Mouse (Mus musculus): Measurements from ENCODE around the gene Vcpkmt. TPM values are rescaled to one million over a fixed set of nuclear protein-coding genes. Genes with fewer than 3 reads are reported as not detected.
"Not testable (repeated sequence)": the region's sequence is repeated elsewhere in the genome, so short reads cannot be mapped to it uniquely, and the experiment has no call there.

The Vcpkmt gene
- 25.6 and 26.1 TPM in 2 replicates for polyA plus RNA-seq (2014; fragmentation: Nextera tagmentation; extraction: Ambion mirVana)

DNA sequence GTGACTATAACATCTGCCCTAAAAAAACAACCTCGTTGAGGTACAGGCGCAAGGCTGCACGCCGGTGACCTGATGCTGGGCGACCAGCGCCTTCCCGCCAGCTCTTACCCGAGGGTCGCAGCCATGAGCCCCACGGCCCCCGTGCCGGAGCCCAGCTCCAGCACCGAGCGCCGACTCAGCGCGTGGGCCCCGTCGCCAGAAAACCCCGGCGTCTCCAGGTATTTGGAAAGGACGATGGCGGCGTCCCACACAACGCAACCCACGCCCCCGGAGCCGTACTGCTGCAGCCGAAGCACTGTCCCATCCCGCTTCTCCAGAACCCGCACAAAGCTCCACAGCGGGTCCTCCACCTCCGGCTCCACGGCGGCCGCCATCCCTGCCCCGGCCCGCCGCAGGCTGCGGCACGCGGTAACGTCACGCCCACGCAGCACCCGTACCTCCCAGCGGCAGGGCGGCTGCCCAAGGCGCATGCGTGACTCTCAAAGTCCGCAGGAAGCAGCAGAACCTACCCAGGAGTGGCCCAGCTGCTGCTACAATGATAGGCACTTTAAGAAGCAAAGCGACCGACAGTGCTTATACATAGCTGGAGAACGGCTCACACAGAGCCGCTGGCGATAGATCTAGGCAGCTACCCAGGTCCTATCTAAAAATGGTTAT, at the start of gene Vcpkmt:
Gene Vcpkmt (minus strand): TSS at position 416 of the 657 bp plus-strand sequence.
- Histone ChIP-seq H3K36me3 (ENCODE audit: control insufficient read depth, insufficient read depth, low read length) (no peaks in the 10 kb centered on the region; the same call in 1 of the 2 replicates), H3K9me3 (ENCODE audit: control insufficient read depth, low read length) (no peaks in the 10 kb centered on the region), H3K27me3 (ENCODE audit: control insufficient read depth, insufficient read depth, low read length) (no peaks in the 10 kb centered on the region), H3K9ac (ENCODE audit: low read length) (peak within 1 kb of the TSS; percentile 96), H3K27ac (ENCODE audit: low read depth, low read length) (peak within 1 kb of the TSS; percentile 57), H3K4me1 (replicated peaks; ENCODE audit: control insufficient read depth, insufficient read depth, low read length) (peaks cover 10% of the 10 kb centered on the region; the same call in 1 of the 2 replicates), H3K4me3 (ENCODE audit: low read depth, low read length) (peak within 1 kb of the TSS; percentile 84), H3K4me2 (ENCODE audit: low read depth, low read length, severe bottlenecking) (peak within 1 kb of the TSS; percentile 84)
- under 1% methylated on average over 56 of the region's 56 CpGs for WGBS
- ATAC-seq (replicated peaks; ENCODE audit: low FRiP score) = peak; percentile 96
- DNase-seq (ENCODE audit: low spot score) = peak; percentile 94

- H3K4me2 ChIP-seq (ENCODE audit: low read depth, low read length, severe bottlenecking); H3K9me3 ChIP-seq (ENCODE audit: control insufficient read depth, low read length); H3K4me3 ChIP-seq (ENCODE audit: low read depth, low read length); ATAC-seq (replicated peaks; ENCODE audit: low FRiP score); H3K9ac ChIP-seq (ENCODE audit: low read length); DNase-seq (ENCODE audit: low spot score); H3K27me3 ChIP-seq (ENCODE audit: control insufficient read depth, insufficient read depth, low read length); H3K4me1 ChIP-seq (replicated peaks; ENCODE audit: control insufficient read depth, insufficient read depth, low read length); H3K27ac ChIP-seq (ENCODE audit: low read depth, low read length); H3K36me3 ChIP-seq (ENCODE audit: control insufficient read depth, insufficient read depth, low read length): not testable (repeated sequence)
- WGBS = 88% methylated on average over 5 of the region's 5 CpGs
Observed at GRCm38 (mm10) chr12:69618590-69618989, 35.8 kb upstream of the Vcpkmt start.

- no peak for DNase-seq (ENCODE audit: low spot score)
- WGBS = 96% methylated on average over 2 of the region's 2 CpGs
Observed at GRCm38 (mm10) chr12:69604367-69604766, 21.5 kb upstream of the Vcpkmt start.

GRCm38 (mm10) chr12:69597446-69597845, 14.6 kb upstream of the Vcpkmt start:
- no peaks in the 10 kb centered on the region for H3K36me3 ChIP-seq (ENCODE audit: control insufficient read depth, insufficient read depth, low read length)
- H3K9me3 ChIP-seq (ENCODE audit: control insufficient read depth, low read length) = no peaks in the 10 kb centered on the region
- no peaks in the 10 kb centered on the region for H3K27me3 ChIP-seq (ENCODE audit: control insufficient read depth, insufficient read depth, low read length)
- H3K4me3 ChIP-seq (ENCODE audit: low read depth, low read length) = no peak overlapping the region
- H3K4me2 ChIP-seq (ENCODE audit: low read depth, low read length, severe bottlenecking) = no peak overlapping the region
- H3K9ac ChIP-seq (ENCODE audit: low read length) = no peak overlapping the region
- ATAC-seq (replicated peaks; ENCODE audit: low FRiP score) (no peak), DNase-seq (ENCODE audit: low spot score) (no peak)
- no peaks in the 10 kb centered on the region for H3K4me1 ChIP-seq (replicated peaks; ENCODE audit: control insufficient read depth, insufficient read depth, low read length)
- H3K27ac ChIP-seq (ENCODE audit: low read depth, low read length) = no peak overlapping the region
- WGBS = 91% methylated on average over 4 of the region's 4 CpGs

More at GRCm38 (mm10) chr12:69604367-69604766, 21.5 kb upstream of the Vcpkmt start:
- Histone ChIP-seq H3K4me1 (replicated peaks; ENCODE audit: control insufficient read depth, insufficient read depth, low read length) (no peaks in the 10 kb centered on the region), H3K36me3 (ENCODE audit: control insufficient read depth, insufficient read depth, low read length) (no peaks in the 10 kb centered on the region), H3K27ac (ENCODE audit: low read depth, low read length) (no peak overlapping the region), H3K4me3 (ENCODE audit: low read depth, low read length) (no peak overlapping the region), H3K9ac (ENCODE audit: low read length) (no peak overlapping the region), H3K27me3 (ENCODE audit: control insufficient read depth, insufficient read depth, low read length) (no peaks in the 10 kb centered on the region), H3K9me3 (ENCODE audit: control insufficient read depth, low read length) (no peaks in the 10 kb centered on the region), H3K4me2 (ENCODE audit: low read depth, low read length, severe bottlenecking) (no peak overlapping the region)
- ATAC-seq (replicated peaks; ENCODE audit: low FRiP score) = no peak

GRCm38 (mm10) chr12:69593130-69593529, 10.3 kb upstream of the Vcpkmt start:
- H3K4me1 ChIP-seq (replicated peaks; ENCODE audit: control insufficient read depth, insufficient read depth, low read length) = no peaks in the 10 kb centered on the region
- H3K4me3 ChIP-seq (ENCODE audit: low read depth, low read length) = no peak overlapping the region
- H3K27me3 ChIP-seq (ENCODE audit: control insufficient read depth, insufficient read depth, low read length) = no peaks in the 10 kb centered on the region
- H3K27ac ChIP-seq (ENCODE audit: low read depth, low read length) = no peak overlapping the region
- H3K9ac ChIP-seq (ENCODE audit: low read length) = no peak overlapping the region
- WGBS = 87% methylated on average over 5 of the region's 5 CpGs
- no peak for DNase-seq (ENCODE audit: low spot score)
- no peaks in the 10 kb centered on the region for H3K9me3 ChIP-seq (ENCODE audit: control insufficient read depth, low read length)
- no peak overlapping the region for H3K4me2 ChIP-seq (ENCODE audit: low read depth, low read length, severe bottlenecking)
- ATAC-seq (replicated peaks; ENCODE audit: low FRiP score) = no peak
- H3K36me3 ChIP-seq (ENCODE audit: control insufficient read depth, insufficient read depth, low read length) = no peaks in the 10 kb centered on the region

- Histone ChIP-seq H3K4me3 (ENCODE audit: low read depth, low read length) (peak overlapping the region; percentile 84), H3K9me3 (ENCODE audit: control insufficient read depth, low read length) (no peaks in the 10 kb centered on the region), H3K4me2 (ENCODE audit: low read depth, low read length, severe bottlenecking) (peak overlapping the region; percentile 84), H3K36me3 (ENCODE audit: control insufficient read depth, insufficient read depth, low read length) (no peaks in the 10 kb centered on the region; the same call in 1 of the 2 replicates), H3K27ac (ENCODE audit: low read depth, low read length) (0 out of 2 replicates have a peak overlapping the region, but pooled peaks have one; percentile 57), H3K4me1 (replicated peaks; ENCODE audit: control insufficient read depth, insufficient read depth, low read length) (peaks cover 10% of the 10 kb centered on the region; the same call in 1 of the 2 replicates), H3K9ac (ENCODE audit: low read length) (peak overlapping the region; percentile 96), H3K27me3 (ENCODE audit: control insufficient read depth, insufficient read depth, low read length) (no peaks in the 10 kb centered on the region)
- no peak for DNase-seq (ENCODE audit: low spot score)
- 44% methylated on average over 5 of the region's 5 CpGs for WGBS
- peak; percentile 44 for ATAC-seq (replicated peaks; ENCODE audit: low FRiP score)
Observed at GRCm38 (mm10) chr12:69583270-69583629, 422 bp upstream of the Vcpkmt start.

DNA sequence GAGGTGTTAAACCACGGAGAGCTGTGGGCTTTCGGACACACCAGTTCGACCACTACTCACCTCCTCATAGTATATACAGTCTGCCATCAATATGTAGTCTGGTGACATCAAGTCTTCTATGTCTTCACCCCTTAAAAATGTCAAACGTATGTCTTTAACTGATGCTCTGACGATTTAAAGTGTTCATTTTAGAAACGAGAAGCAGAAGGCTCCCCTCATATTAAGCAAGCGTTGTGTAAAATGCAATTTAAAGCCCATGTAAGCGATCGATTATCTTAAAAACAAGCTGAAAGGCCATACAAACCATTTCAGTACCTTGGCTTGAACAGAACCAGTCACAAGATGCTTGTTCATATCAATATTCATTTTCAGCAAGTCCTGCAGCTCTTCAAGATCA, 614 bp downstream of the Vcpkmt start:
- ATAC-seq (replicated peaks; ENCODE audit: low FRiP score) (no peak), DNase-seq (ENCODE audit: low spot score) (no peak)
- Histone ChIP-seq H3K36me3 (ENCODE audit: control insufficient read depth, insufficient read depth, low read length) (no peaks in the 10 kb centered on the region; the same call in 1 of the 2 replicates), H3K27me3 (ENCODE audit: control insufficient read depth, insufficient read depth, low read length) (no peaks in the 10 kb centered on the region), H3K4me1 (replicated peaks; ENCODE audit: control insufficient read depth, insufficient read depth, low read length) (peaks cover 10% of the 10 kb centered on the region; the same call in 1 of the 2 replicates), H3K9ac (ENCODE audit: low read length) (peak overlapping the region; percentile 96), H3K4me2 (ENCODE audit: low read depth, low read length, severe bottlenecking) (peak overlapping the region; percentile 84), H3K27ac (ENCODE audit: low read depth, low read length) (no peak overlapping the region), H3K9me3 (ENCODE audit: control insufficient read depth, low read length) (no peaks in the 10 kb centered on the region), H3K4me3 (ENCODE audit: low read depth, low read length) (peak overlapping the region; percentile 84)
- 38% methylated on average over 9 of the region's 9 CpGs for WGBS

- DNase-seq (ENCODE audit: low spot score) = no peak
- WGBS = 92% methylated on average over 5 of the region's 5 CpGs
Observed at GRCm38 (mm10) chr12:69579623-69580022, 3.2 kb downstream of the Vcpkmt start.

More at GRCm38 (mm10) chr12:69579623-69580022, 3.2 kb downstream of the Vcpkmt start:
- H3K27ac ChIP-seq (ENCODE audit: low read depth, low read length) = no peak overlapping the region
- ATAC-seq (replicated peaks; ENCODE audit: low FRiP score) = no peak
- H3K4me2 ChIP-seq (ENCODE audit: low read depth, low read length, severe bottlenecking) = no peak overlapping the region
- H3K4me3 ChIP-seq (ENCODE audit: low read depth, low read length) = no peak overlapping the region
- H3K9ac ChIP-seq (ENCODE audit: low read length) = no peak overlapping the region
- no peaks in the 10 kb centered on the region for H3K36me3 ChIP-seq (ENCODE audit: control insufficient read depth, insufficient read depth, low read length)
- H3K27me3 ChIP-seq (ENCODE audit: control insufficient read depth, insufficient read depth, low read length) = no peaks in the 10 kb centered on the region
- H3K9me3 ChIP-seq (ENCODE audit: control insufficient read depth, low read length) = no peaks in the 10 kb centered on the region
- H3K4me1 ChIP-seq (replicated peaks; ENCODE audit: control insufficient read depth, insufficient read depth, low read length) = peaks cover 10% of the 10 kb centered on the region; the same call in 1 of the 2 replicates
